Mouse (Mus musculus): Measurements from ENCODE around the gene Atp5f1. TPM values are rescaled to one million over a fixed set of nuclear protein-coding genes. Genes with fewer than 3 reads are reported as not detected.

Atp5f1 gene
- polyA plus RNA-seq (2017; shearing (Covaris generic)): 248 TPM

DNA sequence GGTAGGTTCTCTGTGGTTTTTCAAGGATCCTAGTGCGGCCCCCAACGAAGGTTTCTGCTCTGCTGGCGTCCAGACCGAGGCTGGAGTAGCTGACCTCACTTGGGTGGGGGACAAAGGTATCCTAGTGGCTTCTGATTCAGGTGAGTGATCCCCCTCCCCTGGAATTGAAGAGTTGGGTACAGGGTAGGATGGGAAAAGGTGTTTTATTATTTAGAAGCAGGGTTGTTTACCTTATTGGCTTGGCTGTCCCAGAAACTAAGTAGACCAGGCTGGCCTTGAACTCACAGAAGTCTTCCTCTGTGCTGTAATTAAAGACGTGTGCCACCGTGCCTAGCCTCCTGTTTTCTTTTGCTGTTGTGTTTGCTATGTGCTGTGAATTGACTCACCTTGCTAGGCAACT is at the start of gene Atp5f1:
TSS of gene Atp5f1 (minus strand) at position 101 of the 400 bp plus-strand sequence.

GRCm38 (mm10) chr3:105973411-105973810 is 13.5 kb upstream of the Atp5f1 start, which contains the start of gene Ovgp1:
Gene Ovgp1, plus strand, starts transcription at chr3:105973711.

GRCm38 (mm10) chr3:105958974-105959580 is 822 bp downstream of the Atp5f1 start, which contains the start of gene Wdr77:
Gene Wdr77, plus strand, starts transcription at chr3:105959369.

GRCm38 (mm10) chr3:105932240-105933071 is 27.4 kb downstream of the Atp5f1 start, which contains the start of gene I830077J02Rik:
Gene I830077J02Rik, minus strand, starts transcription at chr3:105932664.

Other genes with a start within 250 kb of the Atp5f1 start
- gene Rap1a, start 158.8 kb downstream of the Atp5f1 start, polyA plus RNA-seq (2017; shearing (Covaris generic)): 228 TPM
- gene Adora3, start 89.2 kb downstream of the Atp5f1 start, polyA plus RNA-seq (2017; shearing (Covaris generic)): not detected
- gene Tmigd3, start 89.2 kb downstream of the Atp5f1 start, polyA plus RNA-seq (2017; shearing (Covaris generic)): not detected
- gene I830077J02Rik, start 27.4 kb downstream of the Atp5f1 start, polyA plus RNA-seq (2017; shearing (Covaris generic)): 0.51 TPM
- 48.0 TPM for gene Wdr77, start 730 bp downstream of the Atp5f1 start, polyA plus RNA-seq (2017; shearing (Covaris generic))
- gene Ovgp1, start 13.6 kb upstream of the Atp5f1 start, polyA plus RNA-seq (2017; shearing (Covaris generic)): 6.1 TPM
- 3.7 TPM for gene Pifo, start 54.5 kb upstream of the Atp5f1 start, polyA plus RNA-seq (2017; shearing (Covaris generic))
- gene Chil5, start 72.7 kb upstream of the Atp5f1 start, polyA plus RNA-seq (2017; shearing (Covaris generic)): 2.5 TPM
- 0.25 TPM for gene Chia1, start 153.1 kb upstream of the Atp5f1 start, polyA plus RNA-seq (2017; shearing (Covaris generic))
- not detected for gene Chil3, start 207.5 kb upstream of the Atp5f1 start, polyA plus RNA-seq (2017; shearing (Covaris generic))